ENCODE assay signal across 29 mouse cellular contexts in the genomic region with DNA sequence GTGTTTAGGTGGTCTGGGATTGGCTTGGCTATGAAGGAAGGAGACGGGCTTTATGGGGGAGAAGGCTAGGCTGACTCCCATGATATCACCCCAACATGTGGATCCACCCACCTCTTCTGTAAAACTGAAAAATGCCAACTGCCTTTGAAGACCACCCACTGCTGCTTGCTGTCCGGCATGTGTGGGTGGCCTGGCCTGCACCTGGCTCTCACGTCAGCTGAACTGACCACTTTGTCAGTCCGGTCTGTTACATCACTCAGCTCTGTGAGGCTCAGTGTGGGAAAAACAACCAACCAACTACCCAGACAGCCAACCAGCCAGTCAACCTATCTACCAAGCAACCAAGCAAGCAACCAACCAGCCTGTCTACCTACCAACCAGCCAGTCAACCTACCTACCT.
"Had no signal": no experiment of that assay in that cellular context is flagged by ENCODE, and none has a peak within 500 bp of the region (broad histone marks: within the 10 kb centered on the region; RNA-seq: fewer than 3 reads in every experiment).

No protein-coding gene starts in this region.

- H3K27ac ChIP-seq: left cerebral cortex, adult 2 months; limb, embryonic 10.5 days; limb, embryonic 12.5 days; limb, embryonic 13.5 days; limb, embryonic 15.5 days; liver, embryonic 12.5 days; liver, embryonic 13.5 days; liver, embryonic 14.5 days; liver, embryonic 15.5 days; lung, embryonic 15.5 days; macrophage; midbrain, embryonic 10.5 days; midbrain, embryonic 12.5 days; midbrain, embryonic 13.5 days; midbrain, embryonic 15.5 days had no signal

- H3K36me3 ChIP-seq: limb, embryonic 10.5 days; limb, embryonic 12.5 days; limb, embryonic 13.5 days; limb, embryonic 15.5 days; liver, embryonic 12.5 days; liver, embryonic 13.5 days; liver, embryonic 15.5 days; lung, embryonic 15.5 days; midbrain, embryonic 10.5 days; midbrain, embryonic 12.5 days; midbrain, embryonic 13.5 days; midbrain, embryonic 15.5 days had no signal

- H3K4me1 ChIP-seq: liver, embryonic 12.5 days; liver, embryonic 13.5 days; lung, embryonic 15.5 days; megakaryocyte, embryonic 14.5 days; midbrain, embryonic 12.5 days; midbrain, embryonic 13.5 days; midbrain, embryonic 15.5 days had no signal

- H3K27me3 ChIP-seq: limb, embryonic 12.5 days; limb, embryonic 13.5 days; limb, embryonic 15.5 days; lung, embryonic 15.5 days; midbrain, embryonic 12.5 days; midbrain, embryonic 13.5 days; midbrain, embryonic 15.5 days had no signal

- H3K4me3 ChIP-seq: left cerebral cortex, adult 2 months; limb, embryonic 10.5 days; limb, embryonic 12.5 days; limb, embryonic 13.5 days; limb, embryonic 15.5 days; liver, embryonic 12.5 days; liver, embryonic 13.5 days; liver, embryonic 15.5 days; lung, embryonic 15.5 days; megakaryocyte, embryonic 14.5 days; midbrain, embryonic 10.5 days; midbrain, embryonic 12.5 days; midbrain, embryonic 13.5 days; midbrain, embryonic 15.5 days had no signal

- DNase-seq: left cerebral cortex, postnatal 4 days; liver; liver, embryonic 13.5 days; liver, postnatal 0 days; lung, adult 18-20 months; lung, adult 2 months; lung, embryonic 14.5 days; lung, postnatal 10 days; lung, postnatal 14 days; lung, postnatal 36 days; lung, postnatal 4 days; midbrain, embryonic 14.5 days had no signal

- H3K4me2 ChIP-seq: limb, embryonic 12.5 days; limb, embryonic 13.5 days; limb, embryonic 15.5 days; liver, embryonic 11.5 days; liver, embryonic 12.5 days; liver, embryonic 13.5 days; liver, embryonic 15.5 days; lung, embryonic 14.5 days; lung, embryonic 15.5 days; midbrain, embryonic 11.5 days; midbrain, embryonic 12.5 days; midbrain, embryonic 13.5 days; midbrain, embryonic 15.5 days had no signal
